Mouse (Mus musculus) megakaryocyte, embryonic 14.5 days (primary cell): ENCODE results near the gene Acp2.

ENCODE experiments used
- FLI1 ChIP-seq: IDR thresholded peaks from 2 replicates; pipeline ENCODE4 v1.6.1; 2012; ENCODE audit warnings: low read length, inconsistent platforms, mixed read lengths
- GATA1 ChIP-seq: IDR thresholded peaks from 3 replicates; pipeline ENCODE4 v1.6.1; 2012; ENCODE audit warnings: mixed read lengths, low read length, inconsistent platforms, borderline replicate concordance

DNA sequence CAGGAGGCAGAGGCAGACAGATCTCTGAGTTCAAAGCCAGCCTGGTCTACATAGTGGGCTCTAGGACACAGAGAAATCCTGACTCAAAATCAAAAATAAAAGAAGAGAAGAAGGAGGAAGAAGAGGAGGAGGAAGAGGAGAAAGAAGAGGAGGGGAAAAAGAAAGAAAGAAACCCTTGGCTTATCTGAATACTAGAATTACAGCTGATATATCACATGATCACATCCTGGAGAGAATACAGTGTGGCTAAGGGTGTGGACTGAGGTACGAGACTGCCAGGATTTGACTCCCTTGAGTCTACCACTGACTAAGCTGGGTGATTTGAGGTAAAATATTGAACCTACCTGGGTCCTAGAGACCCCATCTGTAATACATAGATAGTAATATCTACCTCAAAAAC is 16.5 kb upstream of the Acp2 start:
- TF ChIP-seq GATA1 (no peak), FLI1 (no peak)
